Mouse (Mus musculus) lung, embryonic 15.5 days (tissue): Measurements from ENCODE around the gene Kif16b. TPM values are rescaled to one million over a fixed set of nuclear protein-coding genes. Genes with fewer than 3 reads are reported as not detected.

Source experiments
- ATAC-seq: fragments of 200-750 bp; cut with Nextera tagmentation; 2 replicates; pipeline ENCODE4 v1.8.0; 2017; ENCODE audit warnings: moderate number of reproducible peaks, borderline replicate concordance; ENCODE audit not compliant: low FRiP score, low TSS enrichment; ENCODE audit errors: extremely low read depth
- H3K27ac ChIP-seq: fragments of 300-500 bp; sonication (generic); 2 replicates; pipeline ENCODE4 v1.5.1; 2015; ENCODE audit warnings: moderate library complexity, mild to moderate bottlenecking, inconsistent platforms
- H3K27me3 ChIP-seq: fragments of 300-500 bp; sonication (generic); 2 replicates; pipeline ENCODE4 v1.6.1; 2015; ENCODE audit warnings: inconsistent platforms
- H3K36me3 ChIP-seq: fragments of 300-500 bp; sonication (generic); 2 replicates; pipeline ENCODE4 v1.6.1; 2015; ENCODE audit warnings: inconsistent platforms
- H3K4me1 ChIP-seq: fragments of 300-500 bp; sonication (generic); 2 replicates; pipeline ENCODE4 v1.6.1; 2015; ENCODE audit warnings: inconsistent platforms
- H3K4me2 ChIP-seq: fragments of 300-500 bp; sonication (generic); 2 replicates; pipeline ENCODE4 v1.6.1; 2015; ENCODE audit warnings: inconsistent platforms, mild to moderate bottlenecking, moderate library complexity
- H3K4me3 ChIP-seq: fragments of 300-500 bp; sonication (generic); 2 replicates; pipeline ENCODE4 v1.5.1; 2015; ENCODE audit warnings: mild to moderate bottlenecking, inconsistent platforms
- H3K9ac ChIP-seq: fragments of 300-500 bp; sonication (generic); 2 replicates; pipeline ENCODE4 v1.6.1; 2015; ENCODE audit warnings: inconsistent platforms
- H3K9me3 ChIP-seq: fragments of 300-500 bp; sonication (generic); 2 replicates; pipeline ENCODE4 v1.6.1; 2016; ENCODE audit warnings: inconsistent platforms
- WGBS: fragments of 180-500 bp; shearing (Covaris S2); methylation state at CpG from one replicate; pipeline ENCODE4 v1.1.7; 2015; 5-methylcytosine and 5-hydroxymethylcytosine counted together
- polyA plus RNA-seq: library from polyadenylated mRNA; unstranded; fragments of >200 nt; fragmentation: Nextera tagmentation; extraction: Ambion mirVana; gene quantifications from 2 replicates; pipeline ENCODE4 v1.2.1, GENCODE M21; 2015

Kif16b gene
- polyA plus RNA-seq, 1 experiment from 2014 or later = 10.3 TPM

DNA sequence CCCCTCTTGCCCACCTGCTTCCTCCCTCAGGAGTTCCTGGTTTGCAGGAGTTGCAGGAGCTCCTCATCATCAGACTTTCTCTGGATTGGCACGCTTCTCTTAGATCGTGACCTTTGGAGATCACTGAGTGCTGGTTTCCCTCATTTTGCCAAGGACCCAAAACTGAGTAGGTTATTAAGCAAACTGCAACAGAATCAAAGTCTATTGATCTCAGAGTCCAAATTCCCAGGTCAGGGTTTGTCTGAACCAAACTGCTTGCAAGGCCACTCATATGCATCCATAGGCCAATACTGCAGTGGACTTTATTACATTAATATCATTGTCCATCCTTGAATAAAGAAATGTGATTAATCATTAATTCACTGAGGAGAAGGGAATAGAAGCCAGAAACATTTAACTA, 211.8 kb downstream of the Kif16b start:
- H3K9ac ChIP-seq = no peak overlapping the region
- H3K36me3 ChIP-seq = no peaks in the 10 kb centered on the region
- H3K4me3 ChIP-seq = no peak overlapping the region
- no peaks in the 10 kb centered on the region for H3K27me3 ChIP-seq
- H3K27ac ChIP-seq = no peak overlapping the region
- H3K4me2 ChIP-seq = no peak overlapping the region
- ATAC-seq = no peak
- no peaks in the 10 kb centered on the region for H3K9me3 ChIP-seq
- 93% methylated on average over 2 of the region's 2 CpGs for WGBS
- H3K4me1 ChIP-seq = no peaks in the 10 kb centered on the region; the same call in 1 of the 2 replicates

DNA sequence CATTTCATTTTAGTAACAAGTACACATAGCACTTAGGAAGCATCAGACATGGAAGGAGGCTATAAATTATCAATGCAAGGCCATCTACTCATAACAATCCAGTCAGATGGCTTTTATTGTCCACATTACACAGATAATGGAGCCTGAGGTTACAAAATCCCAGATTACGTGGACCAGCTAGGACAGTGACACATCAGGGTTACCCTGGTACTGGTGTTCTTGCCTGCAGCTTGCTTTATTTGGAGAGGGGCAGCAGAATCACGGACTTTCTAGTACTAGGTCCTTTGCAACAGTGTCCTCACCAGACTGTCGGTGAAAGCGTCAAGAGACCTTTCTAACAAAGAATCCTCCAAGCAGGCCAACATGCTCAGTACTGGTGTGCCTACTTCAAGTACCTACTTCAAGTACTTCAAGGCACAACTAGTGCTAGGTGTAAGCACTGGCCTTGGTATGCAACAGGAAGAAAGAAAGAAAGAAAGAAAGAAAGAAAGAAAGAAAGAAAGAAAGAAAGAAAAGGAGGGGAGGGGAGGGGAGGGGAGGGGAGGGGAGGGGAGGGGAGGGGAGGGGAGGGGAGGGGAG, 213.3 kb downstream of the Kif16b start:
- 68% methylated on average over 4 of the region's 4 CpGs for WGBS
- H3K27ac ChIP-seq = no peak overlapping the region
- H3K4me1 ChIP-seq = peaks cover 4% of the 10 kb centered on the region
- no peak overlapping the region for H3K4me3 ChIP-seq
- no peak for ATAC-seq
- H3K9me3 ChIP-seq = no peaks in the 10 kb centered on the region
- H3K27me3 ChIP-seq = no peaks in the 10 kb centered on the region
- H3K36me3 ChIP-seq = no peaks in the 10 kb centered on the region
- no peak overlapping the region for H3K9ac ChIP-seq
- H3K4me2 ChIP-seq = no peak overlapping the region

DNA sequence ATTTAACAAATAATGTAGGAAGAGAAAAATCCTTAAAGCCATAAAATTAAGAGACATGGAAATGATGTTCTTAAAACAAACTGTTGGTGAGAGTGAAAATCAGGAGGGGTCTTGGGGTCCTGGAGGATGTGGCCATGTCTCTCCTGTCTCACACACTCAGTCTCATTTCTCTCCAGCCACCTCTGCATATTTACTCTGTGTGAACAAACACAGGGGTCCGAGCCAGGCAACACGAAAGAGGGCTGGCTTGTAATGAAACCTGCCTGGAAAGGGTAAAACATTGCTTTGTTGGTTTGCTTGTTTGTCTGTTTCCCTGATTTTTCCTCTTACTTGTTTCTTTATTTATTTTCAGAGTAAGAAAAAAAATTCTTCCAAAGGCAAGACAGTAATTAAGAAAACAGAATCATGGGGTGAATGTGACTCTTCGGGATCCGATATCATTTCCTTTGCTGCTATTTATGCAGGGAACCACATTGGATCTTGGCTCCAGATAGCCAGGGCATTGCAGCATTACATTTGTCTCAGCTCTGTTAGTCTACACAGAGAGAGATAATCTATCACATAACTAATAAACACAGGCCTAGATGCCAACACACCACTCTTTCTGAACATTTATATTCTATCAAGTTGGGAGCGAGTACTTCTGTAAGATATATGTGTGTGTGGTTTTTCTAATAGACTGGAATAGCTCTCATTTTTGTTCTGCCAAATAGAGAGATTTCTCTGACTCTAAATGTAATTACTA, 218.2 kb downstream of the Kif16b start:
- WGBS = 36% methylated on average over 5 of the region's 5 CpGs
- H3K9me3 ChIP-seq = no peaks in the 10 kb centered on the region
- H3K4me3 ChIP-seq = no peak overlapping the region
- H3K27me3 ChIP-seq = no peaks in the 10 kb centered on the region
- peak; percentile 63; the same call in 1 of the 2 replicates for ATAC-seq
- H3K36me3 ChIP-seq = no peaks in the 10 kb centered on the region
- H3K27ac ChIP-seq = no peak overlapping the region
- H3K4me2 ChIP-seq = no peak overlapping the region
- H3K9ac ChIP-seq = no peak overlapping the region
- H3K4me1 ChIP-seq = peaks cover 6% of the 10 kb centered on the region

DNA sequence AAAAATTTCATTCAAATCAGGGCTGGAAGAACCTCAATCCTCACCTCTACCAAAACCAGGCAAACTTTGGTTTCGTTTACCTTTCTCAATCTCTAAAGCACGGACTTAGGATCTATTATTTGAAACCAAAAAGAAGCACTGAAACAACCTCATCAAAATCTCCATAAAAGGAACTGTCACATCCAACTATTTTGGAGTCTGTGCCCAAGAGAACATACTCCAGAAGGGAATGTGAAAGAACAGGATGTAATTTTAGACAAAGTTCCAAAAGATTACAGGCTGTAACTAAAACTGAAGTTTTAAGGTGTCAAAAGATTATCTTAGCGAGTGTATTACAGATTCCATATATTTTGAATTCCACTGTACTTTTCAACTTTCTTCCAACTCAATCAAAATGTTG, 232.9 kb downstream of the Kif16b start:
- H3K4me2 ChIP-seq = no peak overlapping the region
- H3K27me3 ChIP-seq = no peaks in the 10 kb centered on the region
- no peak overlapping the region for H3K9ac ChIP-seq
- no peak overlapping the region for H3K4me3 ChIP-seq
- WGBS = 74% methylated on average over 3 of the region's 3 CpGs
- no peaks in the 10 kb centered on the region for H3K36me3 ChIP-seq
- H3K27ac ChIP-seq = no peak overlapping the region
- H3K4me1 ChIP-seq = no peaks in the 10 kb centered on the region
- no peak for ATAC-seq
- no peaks in the 10 kb centered on the region for H3K9me3 ChIP-seq

DNA sequence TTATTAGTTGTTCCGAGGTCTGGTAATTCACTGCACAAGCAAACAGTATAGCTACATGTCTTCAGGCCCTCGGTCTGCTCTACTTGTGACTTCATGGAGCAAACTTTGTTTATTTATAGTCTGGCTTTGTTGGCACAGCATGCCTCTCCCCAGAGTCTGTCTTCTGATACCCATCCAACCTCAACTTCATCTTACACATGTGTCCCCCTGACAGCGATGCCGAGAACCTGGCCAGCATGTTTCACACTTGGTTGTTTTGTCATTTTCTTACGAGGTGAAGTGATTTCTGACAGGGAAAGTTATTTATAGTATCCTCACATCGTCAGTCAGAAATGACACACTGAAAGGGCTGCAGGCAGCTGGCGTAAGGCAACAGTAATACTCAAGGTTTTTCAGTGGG, 249.7 kb downstream of the Kif16b start:
- no peaks in the 10 kb centered on the region for H3K27me3 ChIP-seq
- H3K9me3 ChIP-seq = no peaks in the 10 kb centered on the region
- H3K27ac ChIP-seq = no peak overlapping the region
- 34% methylated on average over 7 of the region's 7 CpGs for WGBS
- H3K36me3 ChIP-seq = no peaks in the 10 kb centered on the region
- no peak overlapping the region for H3K4me3 ChIP-seq
- H3K9ac ChIP-seq = no peak overlapping the region
- H3K4me2 ChIP-seq = no peak overlapping the region
- ATAC-seq = peak; percentile 87; the same call in 1 of the 2 replicates
- H3K4me1 ChIP-seq = peaks cover 6% of the 10 kb centered on the region; the same call in 1 of the 2 replicates

DNA sequence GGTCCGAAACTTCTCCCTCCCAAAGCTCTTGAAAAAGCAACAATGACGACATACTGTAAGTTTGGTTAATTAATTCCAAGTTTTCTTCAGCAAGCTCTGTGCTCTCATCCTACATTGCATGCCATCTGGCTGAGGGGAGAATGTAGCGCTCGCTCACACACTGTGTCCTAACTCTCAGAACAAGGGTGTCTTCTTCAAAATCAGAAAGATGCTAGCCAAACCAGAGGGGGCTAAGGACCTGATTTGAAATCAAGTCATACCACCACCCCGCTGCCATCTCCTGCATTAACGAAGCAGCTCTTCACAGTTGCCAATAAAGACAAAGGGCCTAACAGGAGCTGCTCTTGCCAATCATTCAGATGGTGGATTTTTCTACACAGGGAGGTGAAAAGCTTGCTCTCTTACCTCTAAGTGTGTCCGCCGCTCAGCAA, 253.3 kb downstream of the Kif16b start:
- no peak overlapping the region for H3K9ac ChIP-seq
- peaks cover 6% of the 10 kb centered on the region; the same call in 1 of the 2 replicates for H3K4me1 ChIP-seq
- 90% methylated on average over 8 of the region's 8 CpGs for WGBS
- H3K27ac ChIP-seq = no peak overlapping the region
- no peaks in the 10 kb centered on the region for H3K27me3 ChIP-seq
- H3K4me3 ChIP-seq = no peak overlapping the region
- H3K9me3 ChIP-seq = no peaks in the 10 kb centered on the region
- H3K36me3 ChIP-seq = no peaks in the 10 kb centered on the region
- H3K4me2 ChIP-seq = no peak overlapping the region
- no peak for ATAC-seq

DNA sequence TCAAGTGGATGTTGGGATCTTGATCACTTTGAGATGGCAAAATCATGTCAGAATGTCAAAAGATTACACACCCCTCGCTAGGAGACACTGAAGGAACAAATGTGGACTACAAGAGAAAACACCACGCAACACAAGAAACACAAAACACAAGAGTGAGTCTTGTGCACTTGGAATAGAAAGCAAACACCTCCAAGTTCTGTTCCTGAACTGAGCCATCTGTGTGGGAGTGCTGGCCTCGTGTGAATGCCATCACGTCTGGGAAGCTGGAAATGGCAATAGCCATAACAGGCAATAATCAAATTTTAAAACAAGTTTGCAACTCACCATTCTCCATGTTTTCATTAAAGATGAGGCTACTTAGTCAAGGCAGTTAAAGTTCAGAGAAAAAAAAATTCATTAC, 254.5 kb downstream of the Kif16b start:
- Histone ChIP-seq H3K36me3 (no peaks in the 10 kb centered on the region), H3K27ac (no peak overlapping the region), H3K9me3 (no peaks in the 10 kb centered on the region), H3K27me3 (no peaks in the 10 kb centered on the region), H3K4me1 (peaks cover 6% of the 10 kb centered on the region; the same call in 1 of the 2 replicates), H3K4me3 (no peak overlapping the region), H3K9ac (no peak overlapping the region), H3K4me2 (no peak overlapping the region)
- ATAC-seq = no peak
- WGBS = 84% methylated on average over 4 of the region's 4 CpGs

DNA sequence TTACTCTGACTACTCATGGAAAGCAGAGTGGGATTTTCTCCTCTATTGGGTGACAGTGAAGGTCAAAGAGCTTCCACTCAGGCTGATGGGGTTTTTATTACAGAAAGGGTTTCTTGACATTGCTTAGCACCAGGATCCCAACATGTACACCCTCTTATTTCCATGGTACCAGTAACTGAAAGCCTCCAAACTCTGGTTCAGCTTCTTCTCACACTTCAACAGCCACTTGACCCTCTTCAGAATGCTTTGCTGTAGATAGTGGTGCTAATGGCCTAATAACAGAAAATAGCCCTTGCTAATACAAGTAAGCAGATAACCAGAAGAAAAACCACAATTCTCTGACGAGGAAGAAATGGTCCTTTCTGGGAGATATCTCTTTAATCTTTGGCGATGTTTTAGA, 259.6 kb downstream of the Kif16b start:
- Histone ChIP-seq H3K36me3 (no peaks in the 10 kb centered on the region), H3K4me2 (no peak overlapping the region), H3K9ac (no peak overlapping the region), H3K9me3 (no peaks in the 10 kb centered on the region), H3K27me3 (no peaks in the 10 kb centered on the region), H3K4me1 (no peaks in the 10 kb centered on the region), H3K27ac (no peak overlapping the region), H3K4me3 (no peak overlapping the region)
- ATAC-seq = no peak
- WGBS = 73% methylated on average over 2 of the region's 2 CpGs

DNA sequence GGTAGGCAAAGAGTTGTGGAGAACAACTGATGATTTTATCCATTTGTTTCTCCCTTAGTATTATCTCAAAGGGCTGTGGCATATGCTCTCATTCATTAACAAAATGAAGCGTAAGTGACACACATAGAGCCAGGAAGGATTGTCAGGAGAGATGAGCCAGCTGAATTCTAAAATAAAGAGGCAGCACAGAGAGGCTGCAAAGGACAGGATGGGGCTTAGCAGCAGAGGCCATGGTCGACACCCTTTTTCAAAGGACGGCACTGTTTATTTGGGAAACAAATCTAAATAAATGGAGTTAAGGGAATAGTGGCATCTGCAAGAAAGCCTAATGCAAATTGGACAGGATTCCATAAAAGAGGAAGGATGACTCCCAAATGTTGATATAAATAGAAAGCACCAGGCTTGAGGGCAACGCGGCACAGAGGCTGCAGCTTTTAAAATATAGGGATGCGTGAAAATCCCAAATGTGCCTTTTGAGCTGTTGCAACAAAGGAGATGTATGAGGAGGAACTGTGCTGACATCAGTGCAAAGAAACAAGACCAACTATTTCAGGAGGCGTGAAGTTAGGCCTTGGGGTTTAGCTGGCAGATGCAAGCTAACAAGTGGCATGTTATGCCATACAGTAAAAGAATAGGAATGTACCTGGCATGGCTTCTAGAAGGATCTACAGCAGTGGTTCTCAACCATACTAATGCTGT, 265.6 kb downstream of the Kif16b start:
- Histone ChIP-seq H3K4me2 (no peak overlapping the region), H3K27ac (no peak overlapping the region), H3K9ac (no peak overlapping the region), H3K27me3 (no peaks in the 10 kb centered on the region), H3K4me1 (no peaks in the 10 kb centered on the region), H3K36me3 (no peaks in the 10 kb centered on the region), H3K9me3 (no peaks in the 10 kb centered on the region), H3K4me3 (no peak overlapping the region)
- ATAC-seq = no peak
- WGBS = 50% methylated on average over 7 of the region's 7 CpGs

DNA sequence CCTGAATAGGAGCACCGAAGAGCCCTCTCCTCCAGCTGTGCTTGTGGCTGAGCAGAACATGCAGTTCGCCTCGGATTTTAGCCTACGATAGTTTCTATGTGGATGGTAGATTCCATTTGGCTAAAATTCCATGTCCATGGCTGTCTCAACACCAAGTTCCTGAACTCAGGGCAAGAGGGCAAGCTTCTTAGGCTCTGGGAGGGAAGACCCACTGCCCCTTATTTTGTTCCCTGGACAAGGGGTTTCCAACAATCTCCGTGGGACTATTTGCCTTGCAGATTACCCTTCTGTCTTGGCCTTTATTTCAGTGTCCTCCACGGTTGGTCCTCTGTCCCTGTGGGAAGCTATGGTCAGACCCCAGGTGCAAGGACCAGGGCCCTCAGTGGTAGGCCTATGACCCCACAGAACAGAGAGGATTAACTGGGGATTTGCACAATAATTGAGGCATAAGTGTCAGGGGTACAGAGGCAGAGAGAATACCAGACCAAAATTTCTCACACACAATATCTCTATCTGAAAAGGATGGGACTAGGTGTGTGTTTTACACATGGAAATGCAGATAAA, 267.3 kb downstream of the Kif16b start:
- Histone ChIP-seq H3K9me3 (no peaks in the 10 kb centered on the region), H3K27me3 (no peaks in the 10 kb centered on the region), H3K36me3 (no peaks in the 10 kb centered on the region), H3K4me3 (no peak overlapping the region), H3K9ac (no peak overlapping the region), H3K4me1 (no peaks in the 10 kb centered on the region), H3K27ac (no peak overlapping the region), H3K4me2 (no peak overlapping the region)
- ATAC-seq = no peak
- WGBS = 83% methylated on average over 6 of the region's 6 CpGs

DNA sequence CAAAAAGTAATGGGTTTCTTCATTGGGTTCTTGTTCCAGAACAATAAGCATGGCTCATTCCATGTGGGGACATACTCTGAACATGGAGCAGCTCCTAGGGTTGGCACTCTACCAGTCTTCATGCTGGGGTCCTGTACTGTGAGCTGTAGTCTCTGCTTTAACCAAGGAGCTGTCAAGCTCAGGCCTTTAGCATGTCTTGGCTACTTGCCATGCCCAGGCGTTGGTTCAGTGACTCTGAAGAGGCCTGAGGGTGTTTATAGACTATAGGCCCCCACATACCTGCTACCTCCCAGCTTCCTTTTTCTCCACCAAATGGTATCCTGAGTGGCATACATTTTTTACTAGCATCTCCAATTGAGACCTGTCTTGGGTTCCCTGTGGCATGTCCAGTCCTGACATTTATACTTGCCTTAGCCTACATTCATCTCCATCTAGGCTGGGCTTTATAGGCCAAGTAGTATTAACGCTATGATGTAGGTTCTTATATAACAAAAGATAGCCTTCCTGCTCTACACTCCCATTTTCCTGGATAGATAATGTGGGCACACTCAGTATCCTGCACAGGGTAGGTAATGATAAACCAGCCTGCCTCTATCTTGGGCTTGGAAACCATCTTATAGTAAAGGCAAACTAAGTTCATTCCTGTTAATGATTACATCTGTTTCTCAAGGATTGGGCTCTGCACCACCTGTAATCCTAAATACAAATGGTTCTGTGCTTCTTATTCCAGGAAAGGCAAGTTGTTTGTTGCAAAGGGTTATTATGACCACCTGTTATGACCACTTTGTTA, 271.6 kb downstream of the Kif16b start:
- ATAC-seq = no peak
- no peaks in the 10 kb centered on the region for H3K4me1 ChIP-seq
- H3K4me2 ChIP-seq = no peak overlapping the region
- H3K27me3 ChIP-seq = no peaks in the 10 kb centered on the region
- H3K9ac ChIP-seq = no peak overlapping the region
- H3K9me3 ChIP-seq = no peaks in the 10 kb centered on the region
- WGBS = 56% methylated on average over 2 of the region's 2 CpGs
- no peak overlapping the region for H3K27ac ChIP-seq
- no peaks in the 10 kb centered on the region for H3K36me3 ChIP-seq
- no peak overlapping the region for H3K4me3 ChIP-seq
